Mouse (Mus musculus) ovary, postnatal 36 days (tissue): ENCODE data around the gene Soat2.

Experiments
- DNase-seq: peaks from one replicate; pipeline ENCODE4 v3.0.0; 2022; ENCODE audit warnings: low spot score, mixed read lengths

Soat2 gene

DNA sequence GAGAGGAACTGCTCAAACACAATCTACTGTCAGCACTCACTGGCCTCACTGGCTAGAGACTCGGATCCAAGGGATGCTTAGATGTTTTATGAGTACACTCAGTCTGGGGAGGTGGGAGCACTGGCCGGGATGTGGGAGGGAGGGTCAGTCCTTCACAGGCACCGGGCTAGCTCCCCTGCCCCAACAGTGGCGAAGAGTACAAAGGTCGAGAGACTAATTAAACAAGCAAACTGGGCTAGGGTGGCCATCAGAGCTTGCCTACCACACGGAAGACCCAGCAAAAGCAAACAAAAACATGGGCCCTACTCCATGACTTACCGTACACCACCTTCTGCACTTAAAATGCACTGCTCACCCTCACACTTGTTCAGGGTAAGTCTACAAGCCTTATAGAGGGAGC lies 41.4 kb downstream of the Soat2 start:
- no peak for DNase-seq

GRCm38 (mm10) chr15:102192271-102192812 lies 42.0 kb downstream of the Soat2 start:
- DNase-seq: no peak

DNA sequence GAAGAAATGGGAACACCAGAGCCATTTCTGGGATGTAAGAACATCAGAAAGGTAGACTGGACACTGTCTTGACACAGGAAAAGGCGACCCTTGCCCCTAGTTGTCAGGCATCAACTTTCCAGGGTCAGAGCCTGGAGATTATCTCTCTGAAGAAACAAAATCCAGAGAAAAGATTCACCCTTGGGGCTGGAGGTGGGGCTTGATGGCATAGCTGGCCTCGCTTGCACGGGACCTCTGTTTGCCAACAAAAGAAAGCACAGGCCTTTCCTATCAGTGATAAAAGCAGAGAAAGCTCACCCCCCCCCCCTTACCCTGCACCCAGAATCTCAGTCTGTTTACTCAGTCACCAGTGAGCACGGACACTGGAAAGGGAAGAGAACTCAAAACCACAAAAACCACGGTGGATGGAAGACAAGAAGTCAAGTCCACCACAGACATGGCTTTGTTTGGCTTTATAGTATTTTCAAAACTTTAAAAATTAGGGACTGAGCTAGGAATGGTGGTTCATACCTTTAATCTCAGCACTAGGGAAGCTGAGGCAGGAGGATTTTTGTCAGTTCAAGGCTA lies 42.6 kb downstream of the Soat2 start:
- DNase-seq: no peak

DNA sequence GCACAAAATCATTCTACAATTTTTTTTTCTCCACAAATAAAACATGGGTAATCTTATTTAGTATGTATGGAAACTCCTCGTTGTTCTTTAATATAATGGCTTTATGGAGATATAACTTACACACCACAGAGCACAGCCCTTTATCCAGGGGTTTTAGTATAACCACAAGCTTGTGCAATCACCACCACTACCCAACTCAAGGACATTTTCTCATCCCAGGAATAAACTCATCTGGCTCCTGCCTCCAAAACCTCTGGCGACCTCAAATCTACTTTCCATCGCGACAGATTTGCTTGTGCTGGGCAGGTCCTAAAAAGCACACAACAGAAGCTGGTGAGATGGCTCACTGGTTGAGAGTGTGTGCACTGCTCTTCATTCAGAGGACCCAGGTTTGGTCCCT lies 43.3 kb downstream of the Soat2 start:
- no peak for DNase-seq

GRCm38 (mm10) chr15:102194439-102194838 lies 44.1 kb downstream of the Soat2 start:
- no peak for DNase-seq

- no peak for DNase-seq
Measured at GRCm38 (mm10) chr15:102195373-102195772, 45.0 kb downstream of the Soat2 start.

GRCm38 (mm10) chr15:102198841-102199240 lies 48.5 kb downstream of the Soat2 start:
- DNase-seq: no peak

DNA sequence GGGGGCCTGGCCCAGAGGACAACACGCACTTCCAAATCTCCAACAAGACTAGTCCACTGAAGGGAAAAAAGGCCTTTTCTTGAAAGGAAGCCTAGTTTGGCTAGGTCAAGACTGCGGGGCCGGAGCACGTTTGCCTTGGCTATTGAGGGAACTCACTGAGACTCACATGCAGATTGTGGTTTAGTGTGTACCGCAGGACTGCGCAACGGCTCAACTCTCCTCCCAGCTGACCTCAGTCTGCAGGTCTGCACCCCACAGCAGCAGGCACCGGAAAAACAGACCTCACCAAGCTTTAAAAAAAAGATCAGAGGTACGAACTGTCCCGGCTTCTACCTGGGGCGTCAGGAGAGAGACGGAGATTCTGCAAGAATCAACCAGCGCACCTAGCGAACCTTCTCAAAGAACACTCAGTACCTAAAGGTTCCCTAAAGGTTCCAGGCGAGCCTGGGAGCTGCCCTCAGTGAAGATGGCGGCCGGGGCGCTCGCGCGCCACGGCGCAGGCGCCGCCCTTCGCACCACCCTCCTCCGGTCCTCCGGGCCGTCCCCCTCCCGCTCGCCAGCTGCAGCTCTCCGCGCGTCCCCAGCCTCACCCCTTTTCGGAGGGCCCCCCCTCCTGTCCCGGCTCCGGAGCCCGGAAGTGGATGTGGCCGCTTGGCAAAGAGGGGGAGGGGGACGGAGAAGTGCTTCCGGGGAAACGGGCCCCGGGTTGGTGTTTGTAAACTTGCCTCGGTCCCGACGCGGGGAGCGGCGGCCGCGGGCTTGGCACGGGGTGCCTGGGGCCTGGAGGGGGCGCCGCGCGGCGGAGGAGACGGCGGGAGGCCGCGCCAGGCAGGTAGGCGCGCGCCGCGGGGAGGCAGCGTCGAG lies 52.9 kb downstream of the Soat2 start, which contains the start of gene Zfp740:
TSS of gene Zfp740 (plus strand) at position 279 of the 864 bp plus-strand sequence.
- peak; percentile 97 for DNase-seq

- peak; percentile 80 for DNase-seq
Measured at GRCm38 (mm10) chr15:102203835-102204381, 53.6 kb downstream of the Soat2 start.

DNA sequence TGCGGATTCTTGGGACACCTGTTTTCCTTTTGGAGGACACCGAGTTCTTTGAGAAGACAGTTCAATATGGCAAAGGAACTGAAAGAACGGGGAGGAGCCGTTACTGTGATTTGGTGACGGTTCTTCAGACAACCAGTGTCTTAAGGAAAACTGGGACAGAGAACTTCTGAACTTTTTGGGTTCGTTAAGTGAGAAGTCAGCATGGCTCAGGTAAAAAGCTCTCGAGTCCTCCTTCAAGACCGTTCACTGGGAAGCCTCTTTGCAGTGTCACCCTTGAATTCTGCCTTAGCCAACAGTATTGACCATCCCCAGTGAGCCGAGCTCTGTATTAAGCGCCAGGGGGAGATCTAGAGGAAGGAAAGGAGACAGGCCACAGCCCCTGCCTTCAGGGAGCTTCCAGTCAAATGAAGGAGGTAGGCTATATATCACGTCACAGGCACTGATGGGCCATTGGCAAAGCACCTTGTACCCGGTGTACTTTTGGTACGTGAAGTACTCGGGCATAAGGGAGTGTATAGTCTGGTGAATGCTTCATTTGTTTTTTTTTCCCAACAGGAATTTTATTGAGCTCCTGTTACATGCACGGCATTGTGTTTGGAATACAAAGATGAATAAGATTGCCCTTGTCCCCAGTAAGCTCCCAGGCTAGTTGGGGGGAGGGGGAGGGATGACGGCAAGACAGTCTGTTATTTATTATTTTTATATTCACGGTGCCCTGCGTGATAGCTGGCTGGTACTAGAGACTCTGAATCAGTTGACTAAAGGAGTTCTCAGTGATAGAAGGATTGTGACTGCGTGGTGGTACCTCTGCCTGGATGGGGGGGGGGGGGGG lies 54.6 kb downstream of the Soat2 start, which contains the start of gene Csad:
TSS of gene Csad (minus strand) at position 51 of the 832 bp plus-strand sequence.
- DNase-seq: no peak

GRCm38 (mm10) chr15:102205779-102206178 lies 55.5 kb downstream of the Soat2 start:
- DNase-seq: no peak

DNA sequence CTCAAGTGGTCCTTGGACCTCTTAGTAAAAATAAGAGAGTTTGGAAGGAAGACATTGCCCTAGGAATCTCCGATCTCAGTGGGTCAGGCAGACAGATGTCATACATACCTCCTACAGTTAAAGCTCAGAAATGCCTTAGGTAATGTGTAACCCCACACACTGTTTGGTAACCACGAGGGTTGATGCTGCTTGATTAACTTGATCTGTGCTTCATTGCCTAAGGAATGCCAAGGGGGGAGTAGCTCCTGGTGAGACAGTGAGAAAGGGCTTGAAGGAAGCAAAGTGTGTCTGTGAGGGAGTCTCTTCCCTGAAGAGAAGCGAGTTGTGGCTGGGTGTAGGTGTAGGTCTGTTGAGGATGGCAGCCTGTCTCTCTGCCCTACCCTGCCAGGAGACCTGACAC lies 57.0 kb downstream of the Soat2 start:
- DNase-seq: no peak

DNA sequence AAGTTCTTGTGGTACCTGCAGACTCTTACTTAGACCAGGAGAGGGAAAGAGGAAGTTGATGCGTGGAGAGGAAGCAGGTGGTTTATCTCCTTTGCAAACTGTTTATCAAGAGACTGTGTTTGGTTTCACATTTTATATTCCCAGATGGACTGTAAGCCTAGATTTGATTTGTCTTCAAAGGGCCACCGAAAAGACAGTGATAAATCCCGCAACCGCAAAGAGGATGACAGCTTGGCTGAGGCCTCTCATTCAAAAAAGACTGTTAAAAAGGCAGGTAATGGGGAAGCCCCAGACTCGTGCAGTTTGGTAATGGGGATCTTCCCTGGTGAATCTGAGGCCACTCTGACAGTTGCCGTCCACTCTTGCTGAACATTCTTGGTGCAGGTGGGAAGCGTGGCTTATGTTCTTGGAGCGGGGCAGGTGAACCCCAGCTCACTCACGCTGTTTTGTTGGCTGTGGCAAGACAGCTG lies 57.8 kb downstream of the Soat2 start:
- DNase-seq: no peak

GRCm38 (mm10) chr15:102209114-102209513 lies 58.8 kb downstream of the Soat2 start:
- DNase-seq: no peak

- DNase-seq: no peak
Measured at GRCm38 (mm10) chr15:102210816-102211215, 60.5 kb downstream of the Soat2 start.

DNA sequence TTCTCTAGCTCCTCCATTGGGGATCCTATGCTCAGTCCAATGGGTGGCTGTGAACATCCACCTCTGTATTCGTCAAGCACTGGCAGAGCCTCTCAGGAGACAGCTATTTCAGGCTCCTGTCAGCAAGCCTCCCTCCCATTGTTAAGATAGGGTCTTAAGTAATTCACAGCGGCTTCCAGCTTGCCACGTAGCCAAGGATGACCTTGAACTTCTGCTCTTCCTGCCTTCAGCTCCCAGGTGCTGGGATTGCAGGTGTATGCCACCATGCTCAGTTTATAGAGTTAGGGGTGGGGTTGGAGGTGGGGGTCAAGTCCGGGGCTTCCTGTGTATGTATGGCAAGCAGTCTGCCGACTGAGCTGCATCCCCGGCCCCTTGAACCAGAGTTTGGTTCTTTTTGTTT lies 61.6 kb downstream of the Soat2 start:
- DNase-seq: no peak
